Mouse (Mus musculus) kidney, adult 2 months (tissue): Measurements from ENCODE around the gene Spg7.

Experiments
- CTCF ChIP-seq: fragments of 200-500 bp; conservative IDR thresholded peaks from 2 replicates; pipeline ENCODE4 v1.5.1; 2011; ENCODE audit warnings: low read depth, mild to moderate bottlenecking, control low read depth, low read length, moderate library complexity, mixed read lengths; ENCODE audit not compliant: insufficient read depth, insufficient read length
- POLR2A ChIP-seq: fragments of 200-500 bp; IDR thresholded peaks from one replicate; pipeline ENCODE4 v1.6.1; 2011; ENCODE audit warnings: low read depth, low read length, control low read depth

- TF ChIP-seq POLR2A (no peak), CTCF (no peak)
Observed at GRCm38 (mm10) chr8:123064809-123065213, 2.1 kb downstream of the Spg7 start.
